Mouse (Mus musculus): ENCODE measurements at regions not wholly inside any gene's neighbourhood (a gene's known extent, or its start where the extent isn't known, plus 50 kb on each side); places are given as distances from the start of the nearest gene placed in this dataset.

DNA sequence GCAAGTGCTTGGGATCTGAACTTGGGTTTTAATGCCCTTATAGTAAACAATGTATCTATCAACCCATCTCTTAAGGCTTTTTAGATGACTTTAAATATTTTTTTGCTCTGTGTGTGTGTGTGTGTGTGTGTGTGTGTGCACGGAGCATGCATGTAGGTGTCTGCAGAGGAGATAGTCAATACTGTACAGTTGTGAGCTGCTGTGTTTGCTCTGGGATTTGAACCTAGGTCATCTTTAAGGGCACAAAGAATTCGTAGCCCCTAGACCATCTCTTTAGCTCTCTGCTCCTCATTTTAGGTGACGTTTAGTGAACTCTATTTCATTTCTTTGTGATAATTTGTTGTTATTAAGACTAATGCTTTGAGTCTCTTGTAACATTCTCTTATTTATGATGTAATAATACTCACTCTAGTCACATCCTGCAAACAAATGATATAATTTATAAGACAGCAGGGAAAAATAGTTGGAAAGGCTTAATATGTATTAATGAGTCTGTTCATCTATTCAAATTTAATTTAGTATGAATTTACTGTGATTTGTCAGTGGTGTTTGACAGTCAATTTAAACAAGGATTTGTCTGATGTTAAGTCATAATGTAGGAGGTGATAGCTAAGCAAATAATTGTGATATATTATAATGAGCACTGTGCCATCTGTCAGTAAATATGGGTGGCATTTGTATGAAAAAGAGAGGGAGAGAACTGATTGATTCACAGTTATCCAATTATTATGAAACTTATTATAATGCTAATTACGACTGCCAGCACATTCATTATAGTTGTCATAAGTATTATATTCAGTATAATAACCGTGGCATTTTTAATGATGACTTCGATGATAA is 212.8 kb upstream of the Tnc start:
- H3K9ac ChIP-seq (replicated peaks): no peak overlapping the region
- ATAC-seq (ENCODE audit: insufficient number of reproducible peaks, insufficient read depth, low FRiP score, low TSS enrichment, low read depth): no peak
- H3K27me3 ChIP-seq: no peaks in the 10 kb centered on the region
- H3K27ac ChIP-seq: no peak overlapping the region
- no peak overlapping the region for H3K4me2 ChIP-seq
- H3K4me1 ChIP-seq (replicated peaks): no peaks in the 10 kb centered on the region
- no peaks in the 10 kb centered on the region for H3K9me3 ChIP-seq
- H3K36me3 ChIP-seq: no peaks in the 10 kb centered on the region
- H3K4me3 ChIP-seq (replicated peaks): no peak overlapping the region
- 85% methylated on average over 6 of the region's 6 CpGs for WGBS

DNA sequence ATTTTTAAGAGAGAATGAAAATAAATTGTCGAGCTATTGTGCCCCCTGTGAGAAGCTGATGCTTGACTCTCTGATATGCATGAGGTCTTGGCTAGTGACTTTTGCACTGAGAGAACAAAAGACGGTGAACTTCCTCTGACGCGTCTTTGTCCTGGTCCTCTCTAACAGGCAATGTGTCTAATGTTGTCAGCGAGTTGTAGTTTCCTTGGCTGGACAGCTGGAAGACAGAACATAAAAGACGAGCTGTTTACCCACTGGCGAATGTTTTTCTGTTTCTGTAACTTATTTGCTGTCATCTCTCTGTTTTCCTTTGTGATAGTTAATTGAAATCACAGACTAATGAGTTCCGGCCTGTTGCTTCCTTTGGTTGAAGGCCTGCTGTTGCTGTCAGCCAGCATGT is 208.4 kb upstream of the Tnc start:
- Histone ChIP-seq H3K9me3 (no peaks in the 10 kb centered on the region), H3K27me3 (no peaks in the 10 kb centered on the region), H3K4me2 (no peak overlapping the region), H3K9ac (replicated peaks) (no peak overlapping the region), H3K4me1 (replicated peaks) (no peaks in the 10 kb centered on the region), H3K4me3 (replicated peaks) (no peak overlapping the region), H3K27ac (no peak overlapping the region), H3K36me3 (no peaks in the 10 kb centered on the region)
- no peak for ATAC-seq (ENCODE audit: insufficient number of reproducible peaks, insufficient read depth, low FRiP score, low TSS enrichment, low read depth)
- WGBS: 68% methylated on average over 8 of the region's 8 CpGs

- Histone ChIP-seq H3K4me3 (replicated peaks) (no peak overlapping the region), H3K27ac (no peak overlapping the region), H3K27me3 (no peaks in the 10 kb centered on the region), H3K4me1 (replicated peaks) (no peaks in the 10 kb centered on the region), H3K9ac (replicated peaks) (no peak overlapping the region), H3K4me2 (no peak overlapping the region), H3K36me3 (no peaks in the 10 kb centered on the region), H3K9me3 (no peaks in the 10 kb centered on the region)
- ATAC-seq (ENCODE audit: insufficient number of reproducible peaks, insufficient read depth, low FRiP score, low TSS enrichment, low read depth): no peak
- WGBS: 67% methylated on average over 5 of the region's 5 CpGs
Observed at GRCm38 (mm10) chr4:64250691-64251090, 203.9 kb upstream of the Tnc start.

DNA sequence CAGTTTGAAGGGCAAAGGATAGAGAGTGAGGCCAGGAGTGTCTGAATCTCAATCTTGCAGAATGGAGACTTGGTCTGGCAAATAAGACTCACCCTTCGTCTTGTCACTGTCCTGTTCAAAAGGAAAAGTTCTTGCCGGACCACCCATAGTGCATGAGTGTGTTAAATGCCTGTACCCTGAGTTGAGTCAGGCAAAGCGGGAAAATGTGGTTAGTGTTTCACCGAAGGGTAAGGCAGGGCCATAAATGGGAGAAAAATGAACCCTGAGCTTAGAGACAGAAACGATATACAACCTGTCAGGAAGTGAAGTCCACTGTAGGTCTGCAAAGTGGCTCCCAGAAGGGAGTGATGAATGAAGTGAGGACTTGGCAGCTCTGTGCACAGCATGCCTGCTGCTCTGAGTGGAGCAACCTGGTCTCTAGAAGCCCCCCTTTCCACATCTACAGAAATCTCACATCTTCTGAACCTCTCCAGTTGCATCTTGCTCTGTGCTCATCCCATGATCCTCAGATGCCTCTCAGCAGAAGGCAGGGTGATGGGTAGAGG is 191.5 kb upstream of the Tnc start:
- H3K9ac ChIP-seq (replicated peaks): no peak overlapping the region
- no peaks in the 10 kb centered on the region for H3K36me3 ChIP-seq
- H3K27ac ChIP-seq: no peak overlapping the region
- H3K4me3 ChIP-seq (replicated peaks): no peak overlapping the region
- H3K4me2 ChIP-seq: no peak overlapping the region
- no peaks in the 10 kb centered on the region for H3K9me3 ChIP-seq
- H3K27me3 ChIP-seq: no peaks in the 10 kb centered on the region
- WGBS: 33% methylated on average over 5 of the region's 5 CpGs
- peaks cover 6% of the 10 kb centered on the region; the same call in 1 of the 2 replicates for H3K4me1 ChIP-seq (replicated peaks)
- no peak for ATAC-seq (ENCODE audit: insufficient number of reproducible peaks, insufficient read depth, low FRiP score, low TSS enrichment, low read depth)

DNA sequence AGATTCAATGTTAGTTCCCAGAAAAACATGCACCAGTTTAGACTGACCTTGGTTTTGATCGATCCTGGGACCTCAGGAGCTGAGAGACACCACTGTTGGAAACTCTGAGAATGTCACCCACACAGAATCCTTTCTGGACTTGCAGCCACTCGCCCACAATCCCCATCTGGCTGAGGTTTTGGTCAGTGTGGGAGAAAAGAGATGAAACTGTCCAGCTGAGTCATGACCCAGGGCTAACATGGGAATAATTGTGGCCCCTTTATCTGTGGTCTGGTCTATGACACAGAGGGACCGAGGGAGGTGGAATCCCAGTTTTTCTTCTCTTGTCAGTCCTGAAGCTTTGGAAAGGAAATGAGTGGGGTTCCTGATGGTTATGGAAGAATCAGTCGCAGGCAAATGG is 188.7 kb upstream of the Tnc start:
- Histone ChIP-seq H3K36me3 (no peaks in the 10 kb centered on the region), H3K27ac (no peak overlapping the region), H3K4me2 (no peak overlapping the region), H3K9ac (replicated peaks) (no peak overlapping the region), H3K4me3 (replicated peaks) (no peak overlapping the region), H3K27me3 (no peaks in the 10 kb centered on the region), H3K9me3 (no peaks in the 10 kb centered on the region), H3K4me1 (replicated peaks) (peaks cover 6% of the 10 kb centered on the region; the same call in 1 of the 2 replicates)
- whole genome bisulfite sequencing: 83% methylated on average over 4 of the region's 4 CpGs
- ATAC-seq (ENCODE audit: insufficient number of reproducible peaks, insufficient read depth, low FRiP score, low TSS enrichment, low read depth): no peak

DNA sequence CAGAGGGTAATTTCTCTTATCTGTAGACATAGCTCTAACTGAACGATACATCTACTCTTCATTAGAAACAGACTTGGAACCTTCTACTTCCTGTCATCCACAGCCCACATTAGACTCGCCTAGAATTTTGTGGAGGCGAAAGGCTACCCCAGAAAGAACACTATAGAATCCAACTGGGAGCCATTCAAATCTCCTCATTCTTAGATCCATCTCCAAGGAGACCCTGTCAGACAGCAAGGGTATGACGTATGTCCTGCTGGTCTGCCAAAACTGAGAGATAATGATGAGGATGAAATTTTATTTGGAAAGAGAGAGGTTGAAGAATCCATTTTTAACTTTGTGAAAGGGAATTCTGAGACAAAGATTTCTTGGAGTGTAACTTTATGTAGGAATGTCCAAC is 185.3 kb upstream of the Tnc start:
- Histone ChIP-seq H3K36me3 (no peaks in the 10 kb centered on the region), H3K27me3 (no peaks in the 10 kb centered on the region), H3K4me3 (replicated peaks) (no peak overlapping the region), H3K4me1 (replicated peaks) (no peaks in the 10 kb centered on the region), H3K9ac (replicated peaks) (no peak overlapping the region), H3K9me3 (no peaks in the 10 kb centered on the region), H3K4me2 (no peak overlapping the region), H3K27ac (no peak overlapping the region)
- ATAC-seq (ENCODE audit: insufficient number of reproducible peaks, insufficient read depth, low FRiP score, low TSS enrichment, low read depth): no peak
- WGBS: 86% methylated on average over 4 of the region's 4 CpGs

DNA sequence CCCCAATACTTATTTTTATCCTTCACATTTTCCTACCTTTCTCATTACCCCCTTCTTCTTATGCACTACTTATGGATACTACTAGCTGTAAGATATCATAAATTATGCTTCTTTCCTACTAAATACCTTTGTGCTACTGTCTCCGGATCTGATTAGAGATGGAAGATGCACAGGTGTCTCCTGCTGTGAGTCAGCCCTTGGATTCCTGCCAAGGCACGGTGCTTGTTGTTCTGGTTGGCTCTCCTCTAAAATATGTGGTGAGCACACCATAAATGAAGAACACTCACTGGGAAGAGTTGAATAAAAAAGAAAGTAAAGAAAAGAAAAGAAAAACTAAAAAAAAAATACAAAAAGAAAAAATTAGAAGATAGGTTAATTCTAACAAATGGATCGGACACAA is 181.5 kb upstream of the Tnc start:
- no peaks in the 10 kb centered on the region for H3K27me3 ChIP-seq
- no peak overlapping the region for H3K4me3 ChIP-seq (replicated peaks)
- no peak overlapping the region for H3K4me2 ChIP-seq
- WGBS: 86% methylated on average over 3 of the region's 3 CpGs
- no peaks in the 10 kb centered on the region for H3K9me3 ChIP-seq
- ATAC-seq (ENCODE audit: insufficient number of reproducible peaks, insufficient read depth, low FRiP score, low TSS enrichment, low read depth): no peak
- no peak overlapping the region for H3K9ac ChIP-seq (replicated peaks)
- no peak overlapping the region for H3K27ac ChIP-seq
- no peaks in the 10 kb centered on the region for H3K36me3 ChIP-seq
- no peaks in the 10 kb centered on the region for H3K4me1 ChIP-seq (replicated peaks)

GRCm38 (mm10) chr4:64226635-64227034 is 179.8 kb upstream of the Tnc start:
- Histone ChIP-seq H3K9ac (replicated peaks) (no peak overlapping the region), H3K4me1 (replicated peaks) (no peaks in the 10 kb centered on the region)
- ATAC-seq (ENCODE audit: insufficient number of reproducible peaks, insufficient read depth, low FRiP score, low TSS enrichment, low read depth): no peak

GRCm38 (mm10) chr4:64224918-64225317 is 178.1 kb upstream of the Tnc start:
- no peaks in the 10 kb centered on the region for H3K36me3 ChIP-seq
- no peak overlapping the region for H3K9ac ChIP-seq (replicated peaks)
- no peaks in the 10 kb centered on the region for H3K9me3 ChIP-seq
- no peak overlapping the region for H3K4me2 ChIP-seq
- no peak overlapping the region for H3K27ac ChIP-seq
- no peaks in the 10 kb centered on the region for H3K27me3 ChIP-seq
- H3K4me1 ChIP-seq (replicated peaks): no peaks in the 10 kb centered on the region
- no peak overlapping the region for H3K4me3 ChIP-seq (replicated peaks)
- ATAC-seq (ENCODE audit: insufficient number of reproducible peaks, insufficient read depth, low FRiP score, low TSS enrichment, low read depth): no peak
- WGBS: 91% methylated on average over 5 of the region's 5 CpGs

More at GRCm38 (mm10) chr4:64226635-64227034, 179.8 kb upstream of the Tnc start:
- no peaks in the 10 kb centered on the region for H3K9me3 ChIP-seq
- no peak overlapping the region for H3K4me2 ChIP-seq
- H3K36me3 ChIP-seq: no peaks in the 10 kb centered on the region
- H3K4me3 ChIP-seq (replicated peaks): no peak overlapping the region
- H3K27me3 ChIP-seq: no peaks in the 10 kb centered on the region
- no peak overlapping the region for H3K27ac ChIP-seq

- H3K27ac ChIP-seq: no peak overlapping the region
- no peak overlapping the region for H3K4me3 ChIP-seq (replicated peaks)
- peaks cover 7% of the 10 kb centered on the region; the same call in 1 of the 2 replicates for H3K4me1 ChIP-seq (replicated peaks)
- H3K4me2 ChIP-seq: no peak overlapping the region
- no peaks in the 10 kb centered on the region for H3K9me3 ChIP-seq
- no peaks in the 10 kb centered on the region for H3K27me3 ChIP-seq
- no peak overlapping the region for H3K9ac ChIP-seq (replicated peaks)
- H3K36me3 ChIP-seq: no peaks in the 10 kb centered on the region
- 74% methylated on average over 2 of the region's 2 CpGs for WGBS
- no peak for ATAC-seq (ENCODE audit: insufficient number of reproducible peaks, insufficient read depth, low FRiP score, low TSS enrichment, low read depth)
Observed at GRCm38 (mm10) chr4:64219802-64220201, 173.0 kb upstream of the Tnc start.

GRCm38 (mm10) chr4:64207118-64207868 is 160.5 kb upstream of the Tnc start:
- Histone ChIP-seq H3K27ac (no peak overlapping the region), H3K9ac (replicated peaks) (no peak overlapping the region), H3K27me3 (no peaks in the 10 kb centered on the region), H3K36me3 (no peaks in the 10 kb centered on the region), H3K4me2 (no peak overlapping the region), H3K9me3 (peaks cover 3% of the 10 kb centered on the region; the same call in 1 of the 2 replicates), H3K4me3 (replicated peaks) (no peak overlapping the region), H3K4me1 (replicated peaks) (peaks cover 5% of the 10 kb centered on the region; the same call in 1 of the 2 replicates)
- no peak for ATAC-seq (ENCODE audit: insufficient number of reproducible peaks, insufficient read depth, low FRiP score, low TSS enrichment, low read depth)
- 38% methylated on average over 8 of the region's 8 CpGs for WGBS
